Comparison of ENCODE assay signal across 14 mouse cellular contexts in genomic region chr8:61985703-61986475, GRCm38 (mm10). TPM values are rescaled to one million over a fixed set of nuclear protein-coding genes. Genes with fewer than 3 reads are reported as not detected.
A peak's percentile ranks its signal among the peaks of the same experiment; 100 is the strongest.
DNase-seq lines count a peak whose midpoint lies in the region; ATAC-seq and TF ChIP-seq lines count a peak whose summit lies in the region.
"Had no signal": no experiment of that assay in that cellular context is flagged by ENCODE, and none has a peak within 500 bp of the region (broad histone marks: within the 10 kb centered on the region; RNA-seq: fewer than 3 reads in every experiment).

No protein-coding gene starts in this region.

- H3K27ac ChIP-seq in heart, embryonic 12.5 days (ENCODE audit: poor library complexity, severe bottlenecking), result peak overlapping the region; percentile 47; the same call in 1 of the 2 replicates
- no peak overlapping the region for H3K27ac ChIP-seq in kidney, postnatal 0 days
- H3K27ac ChIP-seq: gastrocnemius, adult 2 months; limb, embryonic 10.5 days; neural tube, embryonic 12.5 days had no signal

- TF ChIP-seq CTCF in kidney, postnatal 0 days (IDR thresholded peaks at IDR 0.05; ENCODE audit: low read depth), result no peak

- no peaks in the 10 kb centered on the region for H3K36me3 ChIP-seq in heart, embryonic 12.5 days
- H3K36me3 ChIP-seq in kidney, postnatal 0 days (ENCODE audit: insufficient read depth, low read length), result no peaks in the 10 kb centered on the region
- H3K36me3 ChIP-seq: limb, embryonic 10.5 days; neural tube, embryonic 12.5 days had no signal

- H3K27me3 ChIP-seq in heart, embryonic 12.5 days (replicated peaks), result no peaks in the 10 kb centered on the region
- no peaks in the 10 kb centered on the region for H3K27me3 ChIP-seq in kidney, postnatal 0 days (ENCODE audit: insufficient read depth, low read length)
- H3K27me3 ChIP-seq: neural tube, embryonic 12.5 days had no signal

- peak; percentile 48; the same call in 1 of the 2 replicates for ATAC-seq in heart, embryonic 12.5 days (ENCODE audit: insufficient number of reproducible peaks, low FRiP score)
- no peak for ATAC-seq in kidney, postnatal 0 days (replicated peaks; ENCODE audit: low FRiP score, low read depth)
- ATAC-seq in megakaryocyte, adult 5-6 weeks (ENCODE audit: poor library complexity, severe bottlenecking), result no peak
- ATAC-seq: CD4-positive, CD25-positive, alpha-beta regulatory T cell, adult 4 months had no signal

- no peak overlapping the region for H3K9ac ChIP-seq in heart, embryonic 12.5 days
- H3K9ac ChIP-seq in kidney, postnatal 0 days (ENCODE audit: low read depth, low read length), result no peak overlapping the region
- H3K9ac ChIP-seq: neural tube, embryonic 12.5 days had no signal

- DNase-seq in kidney, adult 11 months, result peak; percentile 9
- DNase-seq in kidney, adult 18-20 months, result no peak
- DNase-seq in adrenal gland, adult 8-10 months, result peak; percentile 50
- DNase-seq in kidney, postnatal 0 days (ENCODE audit: low spot score), result peak; percentile 80
- DNase-seq in Muller cell, postnatal 12 days (ENCODE audit: inconsistent ontology term), result no peak
- DNase-seq in gastrocnemius, postnatal 14 days, result no peak
- DNase-seq: cerebellum, adult 11-12 months; gastrocnemius, adult 2 months; right cerebral cortex, postnatal 25 days had no signal

- peaks cover 8% of the 10 kb centered on the region for H3K4me1 ChIP-seq in heart, embryonic 12.5 days (replicated peaks)
- no peaks in the 10 kb centered on the region for H3K4me1 ChIP-seq in kidney, postnatal 0 days (replicated peaks; ENCODE audit: insufficient read depth, low read length)
- H3K4me1 ChIP-seq: limb, embryonic 10.5 days; neural tube, embryonic 12.5 days had no signal

- intact Hi-C loops in gastrocnemius, postnatal 14 days (cut with DNase I; ENCODE audit: low total_unique reads), result no loop called here

- no peak overlapping the region for H3K4me3 ChIP-seq in heart, embryonic 12.5 days
- no peak overlapping the region for H3K4me3 ChIP-seq in kidney, postnatal 0 days (replicated peaks; ENCODE audit: low read depth, low read length)
- H3K4me3 ChIP-seq: gastrocnemius, adult 2 months; limb, embryonic 10.5 days; neural tube, embryonic 12.5 days had no signal

- WGBS in heart, embryonic 12.5 days, result 33% methylated on average over 6 of the region's 6 CpGs
- 28% methylated on average over 6 of the region's 6 CpGs for WGBS in kidney, postnatal 0 days

- no peaks in the 10 kb centered on the region for H3K9me3 ChIP-seq in heart, embryonic 12.5 days (replicated peaks)
- H3K9me3 ChIP-seq in kidney, postnatal 0 days (replicated peaks; ENCODE audit: low read length), result no peaks in the 10 kb centered on the region
- H3K9me3 ChIP-seq: limb, embryonic 10.5 days; neural tube, embryonic 12.5 days had no signal

- H3K4me2 ChIP-seq in heart, embryonic 12.5 days, result no peak overlapping the region
- no peak overlapping the region for H3K4me2 ChIP-seq in kidney, postnatal 0 days (ENCODE audit: low read length)
- H3K4me2 ChIP-seq: neural tube, embryonic 12.5 days had no signal

RNA-seq across cellular contexts. Expression of gene Ddx60, which starts 58.0 kb away (rescaled TPM):
- 10 to 100 TPM in 1 of 4 experiments, 1 to 10 TPM in 3; 7.2 to 11.0 (median 8.8) TPM for total RNA-seq in adrenal gland, adult 8-10 months (2022)
- 2.0 and 2.6 TPM in 2 replicates for polyA plus RNA-seq in heart, embryonic 12.5 days (2016; fragmentation: Nextera tagmentation; extraction: Ambion mirVana)
- 3.3 and 4.0 TPM in 2 replicates for polyA plus RNA-seq in kidney, postnatal 0 days (2015; fragmentation: Nextera tagmentation; extraction: Ambion mirVana)
- total RNA-seq in megakaryocyte, adult 5-6 weeks (2015), result 5.7 and 6.9 TPM in 2 replicates
- 7.9 and 8.7 TPM in 2 replicates for total RNA-seq in megakaryocyte, adult 5-6 weeks (2017)
- total RNA-seq in gastrocnemius, postnatal 14 days (2021), result under 1 TPM; 0.33 to 0.59 TPM
- polyA plus RNA-seq: limb, embryonic 10.5 days had no signal

Comparison
In these comparisons a context has a peak if more than half of its experiments do, and no peak if none do; other contexts are left out.
1. DNase-seq: peak in kidney, adult 11 months (single experiment), adrenal gland, adult 8-10 months (single experiment) and kidney, postnatal 0 days (single experiment); none in kidney, adult 18-20 months (single experiment), Muller cell, postnatal 12 days (single experiment) and gastrocnemius, postnatal 14 days (single experiment).
2. RNA of gene Ddx60, which starts 58.0 kb away (total RNA-seq): 7.2 to 11.0 TPM in adrenal gland, adult 8-10 months and 5.7 to 8.7 TPM in megakaryocyte, adult 5-6 weeks; 0.33 to 0.59 TPM in gastrocnemius, postnatal 14 days; every median in the first group is over 4 times any median in the second.